Mouse (Mus musculus) adrenal gland, adult 8-10 months (tissue): Measurements from ENCODE around the gene Fgfr2. TPM values are rescaled to one million over a fixed set of nuclear protein-coding genes. Genes with fewer than 3 reads are reported as not detected.

Experiments used
- DNase-seq: peaks from one replicate; pipeline ENCODE4 v3.0.0; 2022
- total RNA-seq, 4 experiments: library from RNA; stranded (reverse); gene quantifications; 2 replicates each; pipeline ENCODE4 v1.2.4; 2022

The Fgfr2 gene
- total RNA-seq, 4 experiments from 2014 or later, result 193 to 471 (median 262) TPM

DNA sequence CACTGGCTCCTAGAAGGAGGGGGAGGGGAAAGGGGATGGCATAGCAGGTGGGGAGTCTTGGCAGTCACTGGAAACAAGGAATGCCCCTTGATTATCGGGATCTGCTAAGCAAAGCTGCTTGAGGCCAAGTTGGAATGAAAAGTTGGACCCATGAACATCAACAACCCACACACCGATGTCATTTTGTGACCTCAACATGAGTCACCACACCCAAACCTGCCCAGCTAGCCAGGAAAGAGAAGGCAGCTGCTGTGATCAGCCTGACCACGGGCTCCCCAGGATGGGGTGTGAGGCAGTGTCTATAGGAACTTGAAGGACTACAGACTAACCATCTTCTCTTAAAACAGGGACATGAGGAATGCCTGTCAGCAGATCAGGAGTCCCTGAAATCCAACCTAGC lies 37.7 kb downstream of the Fgfr2 start:
- DNase-seq, result no peak

DNA sequence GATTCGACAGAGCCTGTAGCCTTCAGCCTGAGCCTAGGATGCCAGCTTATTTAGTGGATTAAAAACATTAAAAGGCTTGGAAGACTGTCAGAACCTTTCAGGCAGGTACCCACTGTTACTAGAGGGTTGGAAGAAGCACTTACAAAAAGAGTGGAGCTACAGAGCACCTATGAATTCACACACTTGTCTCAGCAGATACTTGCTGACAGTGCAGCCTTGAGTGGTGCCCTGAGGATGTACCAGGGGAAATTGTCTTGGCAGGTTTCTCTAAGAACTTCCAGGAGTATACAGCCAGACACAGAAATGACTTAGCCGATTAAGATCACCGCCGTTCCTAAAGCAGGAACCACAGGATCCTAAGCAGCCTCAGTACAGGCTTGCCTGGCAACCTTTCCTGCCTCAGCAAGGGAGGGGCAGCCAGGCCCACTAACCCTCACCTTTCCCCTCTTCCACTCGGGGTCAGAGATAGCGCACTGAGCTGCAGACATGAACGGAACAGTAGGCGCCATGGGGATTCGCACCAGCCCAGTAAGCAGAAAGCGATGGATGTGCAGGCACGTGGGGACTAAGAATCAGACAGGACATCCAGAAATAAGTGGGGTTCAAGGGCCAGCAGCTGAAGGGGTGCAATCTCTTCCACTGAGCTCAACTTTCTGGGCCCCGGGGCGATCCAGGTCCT lies 39.1 kb downstream of the Fgfr2 start:
- DNase-seq, result no peak

DNA sequence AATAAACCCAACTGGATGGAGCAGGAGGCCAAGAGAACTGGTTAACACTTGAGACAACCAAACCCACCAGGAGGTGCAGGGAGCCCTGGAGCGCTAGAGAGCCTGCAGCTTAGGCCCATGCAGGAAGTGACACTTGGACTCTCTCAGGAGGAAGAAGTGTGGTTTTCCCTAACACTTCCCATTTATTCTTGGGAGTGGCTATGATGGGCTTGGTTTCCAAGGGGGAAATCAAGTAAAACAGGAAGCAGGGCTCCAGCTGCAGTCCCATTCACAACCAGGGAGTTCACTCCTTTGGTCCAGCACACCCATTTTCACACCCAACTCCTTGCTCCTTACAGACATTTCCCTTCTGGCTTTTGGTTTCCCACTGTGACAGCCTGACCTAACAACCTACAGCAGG lies 44.2 kb downstream of the Fgfr2 start:
- no peak for DNase-seq

DNA sequence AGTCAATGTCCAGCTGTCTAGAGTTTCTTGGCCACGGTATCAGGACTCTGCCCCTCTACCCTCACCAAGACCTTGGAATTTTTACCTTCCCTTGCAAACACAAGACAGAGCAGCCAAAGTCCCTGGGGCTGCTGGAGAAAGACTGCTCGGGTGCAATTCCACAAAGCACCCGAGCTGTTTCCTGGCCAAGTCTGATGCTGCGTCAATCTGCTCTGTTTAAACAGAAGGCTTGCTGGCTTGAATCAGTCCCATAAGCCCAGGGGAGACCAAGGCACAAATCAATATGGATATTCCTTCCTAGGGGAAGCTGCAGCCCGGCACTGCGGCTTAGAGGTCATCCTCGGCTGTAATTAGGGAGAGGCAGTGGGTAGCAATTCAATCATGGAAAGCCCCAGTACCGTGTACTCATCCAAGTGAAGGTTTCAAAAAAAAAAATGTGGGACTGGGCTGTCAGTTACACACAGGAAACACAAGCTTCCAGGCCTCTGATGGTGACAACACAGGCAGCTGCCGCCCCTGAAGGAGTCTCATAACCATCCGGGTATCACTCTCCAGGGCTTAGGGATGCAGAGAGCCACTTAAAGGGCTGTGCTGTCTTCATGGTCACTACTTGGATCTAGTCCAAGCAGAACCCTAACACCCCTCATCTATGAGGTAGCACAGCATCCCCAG lies 48.6 kb downstream of the Fgfr2 start:
- DNase-seq, result no peak

DNA sequence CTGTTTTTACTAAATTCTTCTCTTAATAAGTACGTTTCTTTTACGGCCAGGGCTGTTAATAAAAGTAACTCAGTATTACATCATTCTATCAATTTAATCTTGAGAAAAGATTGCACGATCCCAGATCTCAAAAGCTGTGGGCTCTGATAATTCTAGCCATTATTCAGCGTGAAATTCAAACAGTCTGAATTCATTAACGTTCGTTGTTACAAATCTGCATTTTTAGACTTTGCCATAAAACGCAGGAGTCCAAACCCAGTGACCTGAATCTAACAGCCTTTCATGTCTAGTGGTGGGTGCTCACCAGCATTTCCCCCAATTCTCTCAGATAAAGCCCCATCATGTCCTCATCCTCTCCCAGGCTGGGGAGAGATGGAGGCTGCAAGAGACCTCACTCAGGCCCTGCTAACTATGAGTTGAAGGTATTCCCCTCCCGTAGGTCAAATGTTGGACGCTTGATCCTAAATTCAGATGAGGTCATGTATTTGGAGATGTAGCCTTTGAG lies 50.0 kb downstream of the Fgfr2 start:
- no peak for DNase-seq

DNA sequence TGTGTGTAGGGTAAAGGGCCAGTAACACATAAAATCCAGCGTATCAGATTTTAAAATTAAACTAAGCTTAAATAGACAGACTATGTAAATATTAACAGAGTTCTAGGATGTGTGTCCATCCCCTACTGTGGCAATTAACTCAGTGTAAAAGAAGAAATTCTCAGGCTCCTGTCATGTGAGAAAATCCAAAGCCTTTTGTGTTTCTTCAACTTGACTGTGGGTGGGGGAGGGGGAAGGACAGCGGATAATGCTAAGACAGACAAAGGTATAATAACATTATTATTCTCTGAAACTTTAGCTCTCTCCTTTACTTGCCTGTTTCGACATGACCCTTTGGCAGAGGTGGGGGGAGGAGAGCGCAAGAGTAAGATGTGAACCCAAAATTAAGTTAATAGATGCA lies 50.6 kb downstream of the Fgfr2 start:
- DNase-seq, result no peak

DNA sequence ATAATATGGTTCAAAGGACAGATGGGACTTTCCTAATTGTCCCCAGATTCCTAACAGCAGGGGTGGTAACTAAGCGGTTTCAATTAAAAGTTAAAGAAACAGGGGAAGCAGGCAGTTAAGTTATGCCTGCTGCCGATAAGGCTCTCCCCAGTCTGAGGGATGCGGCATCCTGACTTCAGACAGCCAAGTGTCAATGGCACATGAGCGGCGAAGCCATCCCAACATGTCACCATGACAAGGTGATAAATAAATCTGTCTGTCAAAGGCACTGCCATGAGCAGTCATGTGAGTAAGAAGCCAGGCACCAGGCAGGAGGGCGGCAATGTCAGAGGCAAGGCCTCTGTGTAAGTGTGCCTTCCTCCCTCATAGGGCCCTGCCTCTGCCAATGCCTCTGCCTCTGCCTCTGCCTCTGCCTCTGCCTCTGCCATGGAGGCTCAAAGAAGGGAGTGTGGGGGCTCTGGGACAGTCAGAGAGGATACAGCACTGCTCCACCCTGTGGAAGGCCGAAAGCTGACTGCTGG lies 55.8 kb downstream of the Fgfr2 start:
- no peak for DNase-seq

DNA sequence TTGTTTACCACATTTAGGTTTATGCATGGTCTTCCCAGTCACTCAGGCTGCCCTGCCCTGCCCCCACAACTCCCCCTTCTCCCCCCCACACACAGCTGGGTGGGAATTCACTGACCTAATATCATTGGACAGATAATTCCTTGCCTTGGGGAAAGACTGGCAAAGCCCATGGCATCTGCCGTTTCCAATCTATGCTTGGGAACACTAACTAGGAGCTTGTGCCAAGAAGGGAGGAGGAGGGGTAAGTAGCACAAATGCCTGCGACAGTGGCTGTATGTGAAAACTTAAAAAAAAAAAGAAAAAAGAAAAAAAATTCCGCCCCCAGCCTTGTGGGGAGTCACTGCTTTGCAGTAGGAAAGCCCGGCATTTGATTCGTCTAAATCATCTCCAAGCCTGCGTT lies 56.4 kb downstream of the Fgfr2 start:
- no peak for DNase-seq

DNA sequence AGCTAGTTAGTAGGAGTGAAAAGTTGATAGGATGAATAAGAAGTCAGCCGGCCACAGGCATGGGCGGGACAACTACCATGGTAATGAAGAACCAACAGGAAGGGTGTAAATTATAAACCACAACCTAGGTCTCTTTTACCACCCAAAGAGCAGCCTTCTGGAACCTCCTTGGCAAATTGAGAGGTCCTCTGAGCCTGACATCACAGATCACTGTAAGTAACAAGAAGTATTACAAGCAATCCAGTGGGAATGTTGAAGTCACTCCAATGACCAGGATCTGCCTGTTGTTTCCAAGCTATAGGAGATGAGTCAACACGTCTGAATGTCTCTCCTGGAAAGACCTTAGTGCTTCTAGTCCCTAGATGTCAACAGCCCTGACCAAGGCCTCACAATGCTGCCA lies 61.1 kb downstream of the Fgfr2 start:
- no peak for DNase-seq

DNA sequence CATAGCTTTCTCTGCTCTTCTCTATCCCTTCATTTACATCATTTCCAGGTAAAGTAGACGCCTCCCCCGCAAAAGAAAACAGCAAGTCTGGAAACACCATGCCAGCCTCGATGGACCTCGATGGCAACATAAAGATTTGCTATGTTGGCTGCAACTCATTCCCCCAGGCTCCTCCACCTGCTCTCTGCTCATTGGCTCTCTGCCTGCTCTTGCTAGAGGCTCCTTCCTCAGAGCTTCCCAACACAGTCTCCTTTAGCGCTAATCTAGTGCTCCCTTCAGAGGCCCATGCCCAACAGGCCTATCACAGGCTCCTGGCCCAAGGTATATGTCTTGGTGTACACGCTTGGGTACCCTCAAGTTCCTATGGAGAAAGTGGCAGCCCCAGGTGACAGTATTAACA lies 63.0 kb downstream of the Fgfr2 start:
- DNase-seq, result no peak

DNA sequence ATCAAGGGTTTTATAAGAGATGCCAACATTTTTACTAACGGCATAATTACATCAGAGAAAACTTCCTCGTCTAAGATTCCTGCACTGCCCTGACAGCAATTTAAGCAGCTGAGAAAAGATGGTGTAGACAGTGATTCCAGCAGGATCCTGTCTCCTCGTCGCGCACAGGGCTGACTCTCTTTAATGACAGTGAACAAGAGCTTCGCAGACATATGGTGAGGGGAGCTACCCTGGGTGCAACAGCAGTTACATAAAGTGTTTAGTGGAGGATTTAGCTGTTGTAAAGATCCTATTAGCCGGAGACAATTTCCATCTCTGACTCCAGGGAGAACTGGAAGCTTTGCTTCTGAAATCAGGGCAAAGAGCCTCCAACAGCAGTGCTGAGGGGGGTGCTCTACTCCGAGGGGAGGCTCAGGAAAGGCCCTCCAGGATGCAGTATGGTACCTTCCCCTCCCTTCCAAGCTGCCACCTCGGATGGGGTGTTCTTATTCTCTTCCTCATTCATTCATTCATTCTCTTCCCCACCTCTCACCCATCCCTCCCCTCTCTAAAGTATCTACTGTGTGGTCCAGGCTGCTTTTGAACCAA lies 63.5 kb downstream of the Fgfr2 start:
- DNase-seq, result no peak

DNA sequence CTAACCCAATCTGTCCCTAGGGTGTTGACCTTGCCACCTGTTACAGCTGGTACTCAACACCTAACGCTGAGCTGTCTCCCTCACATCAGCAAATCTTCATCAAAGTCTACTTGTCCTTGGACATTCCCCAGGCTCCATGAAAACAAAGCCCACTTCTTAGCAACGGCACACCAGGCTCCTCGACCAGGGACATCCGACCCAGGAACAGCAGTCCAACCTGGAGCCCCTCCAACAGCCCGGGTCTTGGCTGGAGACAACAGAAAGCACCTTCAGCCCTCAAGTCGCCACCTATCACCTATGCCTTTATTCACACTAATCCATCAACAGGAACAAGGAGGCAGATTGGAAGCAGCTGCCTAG lies 64.0 kb downstream of the Fgfr2 start:
- DNase-seq, result no peak

DNA sequence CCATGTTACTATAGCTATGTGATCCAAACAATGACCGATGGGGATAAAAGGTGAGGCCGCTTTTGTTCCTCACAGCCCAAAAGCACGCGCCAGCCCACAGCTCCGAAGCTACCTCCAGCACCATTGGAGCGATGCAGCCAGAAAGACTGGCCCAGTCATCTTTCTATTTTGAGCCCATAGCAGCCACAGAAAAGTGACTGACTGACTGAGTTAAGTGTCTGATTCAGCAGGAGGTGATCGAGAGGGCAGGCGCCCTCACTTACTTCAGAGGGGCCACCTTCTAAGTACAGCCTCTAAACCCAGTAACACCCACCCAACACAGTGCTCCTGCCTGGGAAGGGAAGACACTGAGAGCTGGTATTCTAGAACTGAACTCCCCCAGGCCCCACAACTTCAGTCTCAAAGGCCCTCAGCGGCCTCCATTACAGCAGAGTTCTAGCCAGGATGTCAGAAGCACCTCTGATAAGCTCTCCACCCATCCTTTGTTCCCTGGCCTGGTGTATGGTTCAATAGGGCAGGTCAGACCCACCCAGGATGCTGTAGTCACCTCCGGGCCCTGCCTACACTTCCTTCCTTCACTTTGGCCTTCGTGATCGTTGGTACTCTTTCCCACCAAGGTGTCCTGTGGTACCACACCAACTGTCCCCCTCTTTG lies 64.5 kb downstream of the Fgfr2 start:
- DNase-seq, result no peak

DNA sequence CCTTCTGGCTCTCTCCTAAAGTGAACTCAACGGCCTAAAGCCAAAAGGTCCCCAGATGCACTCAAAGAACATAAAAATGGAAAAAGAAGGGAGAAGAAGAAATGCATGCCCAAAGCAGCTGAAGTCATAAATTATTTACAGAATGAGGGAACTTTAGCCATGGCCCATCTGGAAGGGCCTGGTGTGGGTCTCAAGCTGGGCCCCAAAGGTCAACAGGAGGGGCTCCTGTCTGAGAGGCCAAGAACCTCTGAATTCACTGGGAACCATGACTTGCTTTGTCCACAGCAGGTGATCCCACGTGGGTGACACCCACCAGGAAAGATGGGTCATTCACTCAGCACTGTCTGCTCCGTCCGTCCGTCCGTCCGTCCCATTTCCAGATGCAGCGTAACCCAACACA lies 66.2 kb downstream of the Fgfr2 start:
- DNase-seq, result no peak

DNA sequence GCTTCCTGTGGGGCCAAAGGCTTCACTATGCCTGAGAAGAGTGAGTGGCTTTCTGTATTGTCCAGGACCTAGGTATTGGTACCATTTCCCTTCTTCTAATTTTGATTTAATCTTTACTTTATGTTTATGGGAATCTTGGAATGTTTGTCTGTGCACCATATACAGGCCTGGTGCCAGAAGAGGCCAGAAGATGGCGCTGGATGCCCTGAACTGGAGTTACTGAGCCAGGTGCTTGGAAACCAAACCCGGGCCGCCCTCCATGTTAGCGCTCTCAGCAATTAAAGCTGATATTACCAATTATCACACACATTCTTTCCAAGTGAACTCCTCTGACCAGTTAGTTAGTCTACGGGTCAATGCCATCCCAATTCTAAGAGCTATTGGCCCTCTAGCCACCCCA lies 68.7 kb downstream of the Fgfr2 start:
- no peak for DNase-seq

DNA sequence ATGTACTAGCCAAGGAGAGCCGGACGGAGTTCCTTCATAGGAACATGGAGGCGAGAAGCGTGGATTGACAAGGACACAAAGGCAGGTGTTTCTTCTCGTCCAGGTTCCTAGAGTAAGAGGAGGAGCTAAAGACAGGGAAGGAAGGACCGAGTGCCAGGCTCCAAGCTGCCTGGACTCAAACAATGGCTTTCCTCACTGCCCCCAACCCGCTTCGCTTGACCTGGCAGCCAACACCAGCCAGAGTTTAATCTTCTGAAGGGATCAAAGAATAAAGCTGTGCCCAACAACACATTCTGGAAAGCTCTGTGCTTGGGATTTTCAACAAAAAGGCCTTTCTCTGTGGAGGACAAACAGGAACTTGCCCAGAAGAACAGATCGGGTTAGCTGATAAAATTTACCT lies 69.4 kb downstream of the Fgfr2 start:
- DNase-seq, result no peak

DNA sequence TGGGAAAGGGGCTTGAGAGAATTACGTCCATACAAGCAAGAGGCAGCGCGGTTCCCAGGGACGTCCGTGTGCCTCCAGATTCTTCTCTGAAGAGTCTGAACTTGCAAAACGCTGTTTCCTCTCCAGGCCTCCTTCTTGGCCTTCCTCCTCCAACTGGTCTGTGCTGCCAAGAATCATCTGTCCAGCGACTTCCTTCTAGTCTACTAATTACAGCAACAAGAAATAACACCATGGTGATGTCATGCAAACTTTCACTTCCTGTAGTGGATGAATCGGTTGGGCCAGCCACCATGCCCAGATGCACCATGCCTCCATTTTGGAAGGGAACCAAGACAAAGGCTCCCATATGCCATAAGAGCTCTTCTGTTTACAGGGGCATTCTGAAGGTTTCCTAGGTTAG lies 70.3 kb downstream of the Fgfr2 start:
- DNase-seq, result no peak

DNA sequence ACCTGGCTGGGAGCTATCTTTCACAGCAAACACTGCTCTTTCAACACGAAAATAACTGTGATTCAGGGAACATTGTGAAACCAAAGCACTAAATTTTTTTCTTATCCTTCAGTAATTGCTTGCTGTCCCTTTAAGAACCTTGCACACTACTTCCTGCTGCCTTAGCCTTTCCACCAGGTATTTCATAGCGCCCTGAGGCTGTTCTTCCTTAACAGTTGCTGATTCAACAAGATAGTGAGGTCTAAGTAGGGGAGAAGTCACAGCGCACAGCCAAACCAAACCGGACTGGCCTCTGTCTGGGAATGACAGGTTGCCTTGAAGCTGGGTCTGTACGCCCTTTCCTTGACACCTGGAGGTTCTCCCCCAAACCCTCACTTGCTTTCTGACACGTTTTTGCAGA lies 72.5 kb downstream of the Fgfr2 start:
- no peak for DNase-seq

DNA sequence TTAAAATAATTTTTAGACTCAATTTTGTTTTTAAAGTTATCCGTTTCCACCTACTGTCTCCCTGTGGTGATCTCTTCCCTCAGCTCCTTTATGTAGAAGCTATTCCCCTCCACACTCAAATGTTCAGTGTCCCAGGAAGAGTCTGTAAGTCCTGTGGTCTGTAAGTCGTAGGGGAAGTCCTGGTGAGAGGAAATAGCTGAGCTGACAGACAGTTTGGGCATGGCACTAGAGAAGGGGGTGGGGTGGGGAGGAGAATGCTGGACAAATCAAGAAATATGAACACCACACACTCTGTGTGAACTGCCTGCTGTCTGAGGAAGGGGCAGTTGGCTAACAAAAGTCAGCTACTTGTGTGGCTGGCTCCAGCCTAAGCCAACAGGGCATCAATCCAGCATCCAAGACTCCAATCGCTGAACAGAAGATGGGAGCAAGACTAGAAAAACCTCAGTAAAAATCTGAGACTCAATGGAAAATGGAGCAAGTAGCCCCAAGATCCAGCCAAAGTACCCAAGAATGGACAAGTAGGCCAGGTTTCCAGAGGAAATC lies 75.0 kb downstream of the Fgfr2 start:
- no peak for DNase-seq

DNA sequence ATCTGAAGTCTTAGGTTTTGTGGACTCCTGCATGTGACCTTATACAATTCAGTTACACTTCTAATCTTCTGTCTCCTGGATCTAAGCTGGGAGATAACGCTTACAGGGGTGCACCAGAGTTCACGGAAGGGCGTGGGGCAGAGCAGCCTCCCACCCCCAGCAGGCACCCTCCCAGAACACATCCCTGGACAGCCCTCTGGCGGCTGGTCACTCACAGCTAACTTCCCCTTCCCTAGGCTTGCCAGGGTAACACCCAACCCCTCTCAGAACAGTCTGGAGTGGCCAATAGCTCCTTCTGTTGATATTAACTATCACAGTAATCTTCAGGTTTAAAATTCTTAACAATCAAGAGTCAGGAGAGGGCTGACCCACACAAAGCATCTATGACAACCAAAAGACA lies 75.9 kb downstream of the Fgfr2 start:
- DNase-seq, result no peak

DNA sequence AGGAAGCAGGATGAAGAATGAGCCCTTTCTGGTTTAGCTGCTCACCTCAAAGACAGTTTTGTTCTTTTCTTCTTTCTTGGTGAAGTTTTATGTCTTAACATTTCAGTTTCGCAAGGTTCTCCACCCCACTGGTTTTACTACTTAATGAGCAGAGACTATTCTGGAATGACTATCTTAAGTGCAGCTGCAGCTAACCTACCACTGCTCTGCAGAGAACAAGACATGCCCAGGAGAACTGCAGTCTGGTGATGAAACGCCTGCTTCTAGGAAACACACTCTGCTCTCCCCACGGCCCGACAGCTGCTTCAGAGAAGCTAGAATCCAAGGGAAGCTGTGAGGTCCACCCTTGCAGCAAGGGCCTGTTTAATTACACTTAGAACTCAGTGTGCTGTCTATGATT lies 78.4 kb downstream of the Fgfr2 start:
- no peak for DNase-seq

DNA sequence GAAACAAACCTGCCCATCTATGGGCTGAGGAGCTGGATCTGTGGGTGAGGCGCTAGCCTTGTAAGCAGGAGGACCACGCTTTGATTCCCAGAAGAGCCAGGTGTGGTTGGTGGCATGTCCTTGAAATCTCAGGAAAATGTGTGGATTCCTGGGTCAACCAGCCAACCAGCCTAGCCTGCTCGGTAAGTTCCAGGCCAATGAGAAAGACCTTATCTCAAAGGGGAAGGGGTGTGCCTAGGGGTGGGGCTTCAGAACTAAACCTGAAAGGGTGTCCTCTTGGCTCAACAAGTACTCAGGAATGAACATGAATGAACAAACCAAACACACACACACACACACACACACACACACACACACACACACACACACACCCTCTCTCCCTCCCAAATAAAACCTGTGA lies 81.4 kb downstream of the Fgfr2 start:
- no peak for DNase-seq

DNA sequence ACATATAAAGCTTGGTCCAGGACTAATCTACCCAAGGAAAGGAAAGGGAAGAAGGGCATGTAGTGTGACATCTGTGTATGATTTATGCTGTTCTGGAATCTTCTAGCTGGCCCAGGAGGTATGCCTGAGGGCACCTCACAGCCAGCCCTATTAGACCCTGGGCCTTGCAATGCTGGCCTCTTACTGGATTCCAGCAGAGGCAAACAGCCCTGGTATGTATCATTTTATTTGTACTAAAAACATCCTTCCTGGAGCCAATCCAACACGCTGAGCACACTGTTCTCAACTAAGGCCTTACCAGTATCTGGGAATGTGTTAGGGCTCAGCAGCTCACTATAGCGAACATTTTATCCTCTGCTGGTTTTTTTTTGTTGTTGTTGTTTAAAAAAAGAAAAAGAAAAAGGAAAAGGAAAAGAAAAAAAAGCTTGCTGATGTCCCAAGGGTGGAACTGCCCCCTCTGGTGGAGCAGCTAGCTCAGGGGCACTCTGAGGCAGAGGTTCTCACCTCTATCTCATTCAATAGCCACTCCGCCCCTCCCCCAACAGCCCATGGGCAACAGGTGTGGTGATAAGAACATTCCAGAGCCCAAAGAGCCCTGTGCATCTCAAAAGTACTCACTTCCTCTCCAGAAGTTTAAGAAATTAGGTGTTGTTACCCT lies 82.3 kb downstream of the Fgfr2 start:
- DNase-seq, result no peak
